Mouse (Mus musculus) ES-E14 (cell line): ENCODE measurements at regions not wholly inside any gene's neighbourhood (a gene's known extent, or its start where the extent isn't known, plus 50 kb on each side); places are given as distances from the start of the nearest gene placed in this dataset.

Source experiments
- DNase-seq: peaks from one replicate; pipeline ENCODE4 v3.0.0-alpha.2; 2013; ENCODE audit warnings: low read depth, low spot score
- H3K27ac ChIP-seq: 2 replicates; pipeline ENCODE4 v1.5.1; 2012; ENCODE audit warnings: low read depth, mild to moderate bottlenecking, low read length, moderate library complexity, mixed read lengths; ENCODE audit not compliant: poor library complexity, insufficient read depth, severe bottlenecking
- H3K36me3 ChIP-seq: 2 replicates; pipeline ENCODE4 v1.6.1; 2012; ENCODE audit warnings: mild to moderate bottlenecking, low read length, moderate library complexity, mixed read lengths; ENCODE audit not compliant: control insufficient read depth, poor library complexity, insufficient read depth, severe bottlenecking
- H3K4me1 ChIP-seq, 2 experiments: fragments of 150-350 bp in 1 of 2; sonication (generic) in 1 of 2; 2 replicates each; pipeline ENCODE4 v1.6.1; 2012; ENCODE audit warnings: low read length in 2 of 2, mild to moderate bottlenecking in 1 of 2, mixed read lengths in 1 of 2; ENCODE audit not compliant: control insufficient read depth in 2 of 2, insufficient read depth in 2 of 2, poor library complexity in 1 of 2
- H3K4me3 ChIP-seq, 2 experiments: fragments of 150-350 bp in 1 of 2; sonication (generic) in 1 of 2; 2 replicates each; pipeline ENCODE4 v1.5.1; 2012; ENCODE audit warnings: low read length in 2 of 2, low read depth in 1 of 2, mild to moderate bottlenecking in 1 of 2, mixed read lengths in 1 of 2; ENCODE audit not compliant: insufficient read depth in 1 of 2, poor library complexity in 1 of 2, severe bottlenecking in 1 of 2
- H3K9ac ChIP-seq: 2 replicates; pipeline ENCODE4 v1.6.1; 2012; ENCODE audit warnings: low read depth, mild to moderate bottlenecking, low read length, mixed read lengths; ENCODE audit not compliant: poor library complexity, insufficient read depth, severe bottlenecking
- H3K9me3 ChIP-seq: fragments of 150-350 bp; sonication (generic); 2 replicates; pipeline ENCODE4 v1.6.1; 2012; ENCODE audit warnings: low read depth, mild to moderate bottlenecking, low read length; ENCODE audit not compliant: control insufficient read depth, insufficient read depth
- CHD2 ChIP-seq: IDR thresholded peaks from 2 replicates; pipeline ENCODE4 v1.6.1; 2014; ENCODE audit warnings: mild to moderate bottlenecking, low read depth, low read length, inconsistent platforms
- HCFC1 ChIP-seq: IDR thresholded peaks from 2 replicates; pipeline ENCODE4 v1.6.1; 2012; ENCODE audit warnings: low read length, inconsistent platforms, borderline replicate concordance; ENCODE audit not compliant: insufficient read depth
- MAFK ChIP-seq: IDR thresholded peaks from 2 replicates; pipeline ENCODE4 v1.6.1; 2014; ENCODE audit warnings: mild to moderate bottlenecking, low read depth, low read length, inconsistent platforms; ENCODE audit not compliant: insufficient read depth
- ZC3H11A ChIP-seq: IDR thresholded peaks from 2 replicates; pipeline ENCODE4 v1.6.1; 2012; ENCODE audit warnings: low read depth, mild to moderate bottlenecking, inconsistent platforms, low read length, borderline replicate concordance
- ZNF384 ChIP-seq: IDR thresholded peaks from 2 replicates; pipeline ENCODE4 v1.6.1; 2012; ENCODE audit warnings: low read depth, low read length, inconsistent platforms
- in situ Hi-C, 2 experiments: fragments of 600-800 bp; cut with MboI; formaldehyde crosslinking; loops; one replicate each; pipeline ENCODE4 v1.15.1; 2025; ENCODE audit warnings: low sequenced_read_pairs in 2 of 2, inconsistent platforms in 1 of 2; ENCODE audit not compliant: unreplicated experiment in 2 of 2

GRCm38 (mm10) chr13:83123596-83123995 lies 380.2 kb upstream of the Mef2c start:
- no peak overlapping the region for H3K27ac ChIP-seq
- H3K9me3 ChIP-seq = no peaks in the 10 kb centered on the region
- no peaks in the 10 kb centered on the region for H3K4me1 ChIP-seq
- in situ Hi-C loops = no loop called here
- H3K36me3 ChIP-seq = no peaks in the 10 kb centered on the region
- H3K4me3 ChIP-seq = no peak overlapping the region
- DNase-seq = no peak
- no peak overlapping the region for H3K9ac ChIP-seq
- TF ChIP-seq CHD2 = no peak
- TF ChIP-seq ZC3H11A = no peak
- TF ChIP-seq MAFK = no peak
- no peak for TF ChIP-seq ZNF384
- no peak for TF ChIP-seq HCFC1

DNA sequence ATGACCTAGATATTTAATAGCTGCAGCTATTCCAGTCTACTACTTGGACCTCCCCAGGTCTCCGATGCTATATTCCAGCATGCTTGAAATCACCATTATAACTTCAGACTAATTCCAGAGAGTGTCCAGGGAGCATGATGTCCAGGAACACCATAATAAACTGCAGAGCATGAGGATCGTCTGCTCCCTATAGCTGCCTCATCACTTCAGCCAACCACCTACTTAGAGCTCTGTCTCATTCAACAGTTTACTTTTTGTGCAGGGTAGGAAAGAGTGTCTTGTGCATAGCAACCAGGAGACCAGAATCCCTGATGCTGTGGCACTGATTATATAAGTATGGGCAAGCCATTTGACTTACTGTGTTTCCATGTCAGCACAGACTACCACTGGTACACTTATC lies 379.2 kb upstream of the Mef2c start:
- Histone ChIP-seq H3K9me3 (no peaks in the 10 kb centered on the region), H3K4me1 (no peaks in the 10 kb centered on the region), H3K27ac (no peak overlapping the region), H3K9ac (no peak overlapping the region), H3K4me3 (no peak overlapping the region), H3K36me3 (no peaks in the 10 kb centered on the region)
- in situ Hi-C loops = no loop called here
- no peak for TF ChIP-seq HCFC1
- no peak for DNase-seq

DNA sequence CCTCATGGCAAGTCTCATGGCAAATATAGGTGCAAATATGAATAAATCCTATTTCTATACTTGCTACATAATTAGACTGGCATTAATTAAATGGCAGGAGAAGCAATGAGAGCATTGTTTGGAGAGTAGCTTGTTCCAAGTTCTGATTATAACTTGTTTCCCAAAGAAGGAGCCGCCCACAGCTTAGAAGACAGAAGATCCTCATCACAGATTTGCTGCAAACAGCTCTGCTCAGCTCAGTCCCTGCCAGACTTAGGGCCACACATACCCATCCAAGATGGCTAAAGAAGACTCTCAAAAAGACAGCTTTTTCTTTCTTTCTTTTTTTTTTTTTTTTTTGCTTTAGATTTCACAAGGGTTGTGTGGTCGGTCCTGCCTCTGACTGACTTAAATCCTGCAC lies 377.4 kb upstream of the Mef2c start:
- no peak overlapping the region for H3K4me3 ChIP-seq
- no peaks in the 10 kb centered on the region for H3K36me3 ChIP-seq
- no peak for TF ChIP-seq ZC3H11A
- TF ChIP-seq HCFC1 = no peak
- no peak for TF ChIP-seq CHD2
- no peak for TF ChIP-seq ZNF384
- no peak for TF ChIP-seq MAFK
- DNase-seq = no peak
- in situ Hi-C loops = no loop called here
- no peak overlapping the region for H3K9ac ChIP-seq
- no peaks in the 10 kb centered on the region for H3K9me3 ChIP-seq
- H3K4me1 ChIP-seq = no peaks in the 10 kb centered on the region
- H3K27ac ChIP-seq = no peak overlapping the region

DNA sequence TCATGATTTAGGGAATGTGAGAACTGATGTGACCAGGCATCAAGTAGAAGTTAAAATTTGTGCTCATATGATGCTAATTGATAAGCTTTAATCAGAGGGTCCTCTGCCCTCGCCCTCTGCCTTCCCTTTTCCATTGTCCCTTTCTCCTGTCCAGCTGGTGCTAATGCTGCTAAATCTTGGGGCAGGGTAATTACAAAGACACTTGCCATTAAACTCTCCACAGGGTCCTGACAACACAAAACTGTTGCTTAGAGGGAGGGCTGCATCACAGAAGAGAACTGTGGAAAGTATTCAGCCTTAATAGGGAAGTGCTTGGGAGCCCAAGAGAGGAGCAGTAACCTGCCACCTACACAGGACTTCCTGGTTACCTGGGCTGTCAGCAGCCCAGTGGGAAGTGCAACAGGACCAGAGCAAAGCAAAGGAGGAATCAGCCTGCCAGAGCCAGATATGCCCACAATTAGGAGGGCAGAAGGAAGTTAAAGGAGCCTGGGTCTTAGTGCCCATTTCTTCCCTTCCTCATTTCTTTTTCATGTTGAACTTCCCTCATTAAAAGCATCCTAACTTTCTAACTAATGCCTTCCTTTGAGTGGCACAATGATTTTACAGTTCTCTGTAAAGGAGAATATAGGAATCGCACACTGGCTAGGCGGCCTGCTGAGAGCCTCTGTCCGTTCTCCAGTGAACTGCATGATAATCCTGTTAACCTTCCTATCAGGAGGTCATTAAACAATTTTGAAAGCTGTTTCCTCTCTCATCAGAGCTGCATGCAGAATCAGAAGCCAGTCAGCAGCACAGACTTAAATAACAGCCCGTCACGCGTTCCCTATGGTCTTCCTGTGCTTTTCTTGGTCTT lies 372.5 kb upstream of the Mef2c start:
- no peak for DNase-seq
- H3K4me1 ChIP-seq = no peaks in the 10 kb centered on the region
- no peaks in the 10 kb centered on the region for H3K36me3 ChIP-seq
- no peak for TF ChIP-seq ZC3H11A
- TF ChIP-seq HCFC1 = no peak
- TF ChIP-seq ZNF384 = no peak
- TF ChIP-seq CHD2 = no peak
- TF ChIP-seq MAFK = no peak
- no peak overlapping the region for H3K9ac ChIP-seq
- no peak overlapping the region for H3K4me3 ChIP-seq
- H3K27ac ChIP-seq = no peak overlapping the region
- H3K9me3 ChIP-seq = no peaks in the 10 kb centered on the region
- in situ Hi-C loops = no loop called here

GRCm38 (mm10) chr13:83131982-83132354 lies 371.9 kb upstream of the Mef2c start:
- H3K4me3 ChIP-seq = no peak overlapping the region
- no peaks in the 10 kb centered on the region for H3K9me3 ChIP-seq
- DNase-seq = no peak
- no peaks in the 10 kb centered on the region for H3K36me3 ChIP-seq
- in situ Hi-C loops = no loop called here
- no peak for TF ChIP-seq MAFK
- no peak for TF ChIP-seq HCFC1
- no peak for TF ChIP-seq CHD2
- TF ChIP-seq ZNF384 = no peak
- no peak for TF ChIP-seq ZC3H11A
- H3K4me1 ChIP-seq = no peaks in the 10 kb centered on the region
- no peak overlapping the region for H3K27ac ChIP-seq
- no peak overlapping the region for H3K9ac ChIP-seq
